Mouse (Mus musculus) right cerebral cortex, postnatal 25 days (tissue): ENCODE measurements around the gene Kcnj11.
A peak's percentile ranks its signal among the peaks of the same experiment; 100 is the strongest.

Experiments
- DNase-seq: peaks from one replicate; pipeline ENCODE4 v3.0.0; 2022

The Kcnj11 gene

DNA sequence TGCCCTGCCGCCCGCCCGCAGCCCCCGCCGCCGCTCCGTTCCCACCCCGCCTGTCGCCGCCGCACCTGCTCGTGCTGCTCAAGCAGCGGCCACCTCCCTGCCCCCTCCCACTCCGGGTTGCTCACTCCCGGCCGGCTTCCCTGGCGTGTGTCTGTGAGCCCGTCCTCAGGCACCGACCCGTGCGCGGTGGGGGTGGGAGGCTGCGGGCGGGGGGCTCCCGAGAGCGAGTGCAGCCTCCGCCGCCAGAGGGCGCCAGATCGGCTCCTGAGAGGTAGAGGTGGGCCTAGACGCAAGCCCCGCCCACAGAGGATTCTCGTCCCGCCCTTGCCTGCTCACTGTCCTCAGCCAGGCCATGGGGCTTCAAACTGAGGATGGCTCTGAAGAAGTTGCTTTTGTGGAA, at the start of gene Kcnj11:
Gene Kcnj11, minus strand, starts transcription at position 202 of the 400 bp plus-strand sequence.
- DNase-seq: peak; percentile 81

DNA sequence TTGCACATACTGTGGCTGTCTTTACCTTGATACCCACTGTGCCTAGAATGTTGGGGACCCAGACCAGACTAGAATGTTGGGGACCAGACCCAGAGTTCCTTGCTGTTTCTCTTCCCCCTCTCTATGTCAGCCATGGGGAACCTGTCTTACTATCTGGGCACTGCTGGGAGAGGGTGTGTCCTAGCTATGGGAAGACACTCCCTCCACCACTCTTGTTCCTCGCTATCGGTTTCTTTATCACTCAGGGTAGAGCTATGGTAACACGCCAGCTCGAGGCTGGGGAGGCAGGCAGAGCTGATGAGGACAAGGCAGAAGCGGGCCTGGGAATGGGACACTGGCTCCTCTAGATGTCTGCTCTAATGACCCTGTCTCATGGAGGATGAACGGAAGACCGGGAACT, 46.9 kb upstream of the Kcnj11 start:
- DNase-seq: no peak

DNA sequence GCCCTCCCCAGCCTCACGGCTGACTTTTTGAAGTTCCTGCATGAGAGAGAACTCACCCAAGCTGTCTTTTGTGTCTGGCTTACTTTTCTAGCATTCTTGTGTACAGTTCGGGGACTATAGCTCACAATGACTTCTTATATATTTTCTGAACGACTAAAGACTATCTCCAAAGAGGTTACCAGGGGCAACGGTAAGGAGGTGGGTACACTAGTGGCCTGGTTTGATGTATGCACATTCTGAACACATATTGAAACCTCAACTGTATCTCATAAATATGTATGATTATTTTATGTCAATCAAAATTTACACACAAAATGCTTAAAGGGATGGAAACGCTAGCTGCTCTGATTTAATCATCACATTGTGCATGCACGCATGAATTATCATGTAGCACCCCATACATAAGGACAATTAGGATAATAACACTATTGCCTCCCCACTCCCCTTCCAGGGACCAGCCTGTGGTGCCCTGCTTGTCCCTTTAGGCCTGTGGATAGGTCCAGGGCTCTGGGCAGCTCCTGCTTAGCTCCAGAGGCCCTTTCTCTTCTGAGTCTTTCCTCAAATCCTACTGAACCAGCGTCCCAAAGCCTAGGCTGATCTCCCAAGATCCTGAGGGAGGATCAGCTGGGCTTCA, 46.2 kb upstream of the Kcnj11 start:
- DNase-seq: no peak

DNA sequence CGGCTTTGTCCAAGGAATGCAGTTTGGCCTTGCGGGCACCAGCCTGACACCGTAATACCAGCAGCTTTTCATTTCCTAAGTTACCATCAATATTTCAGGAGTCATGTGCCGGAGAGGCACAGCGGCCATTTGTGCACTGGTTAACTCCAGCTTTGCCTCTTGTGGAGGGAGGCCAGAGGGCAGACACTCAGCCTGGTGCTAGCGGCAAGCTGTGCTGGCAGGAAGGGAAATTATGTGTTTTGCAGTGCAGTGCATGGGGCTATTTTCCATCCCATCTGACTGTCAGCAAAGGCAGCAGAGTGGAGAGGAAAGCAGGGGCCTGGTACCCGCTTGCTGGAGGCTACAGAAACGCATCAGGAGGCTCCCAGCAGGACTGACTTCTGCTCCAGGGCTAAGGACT, 43.5 kb upstream of the Kcnj11 start:
- DNase-seq: no peak

DNA sequence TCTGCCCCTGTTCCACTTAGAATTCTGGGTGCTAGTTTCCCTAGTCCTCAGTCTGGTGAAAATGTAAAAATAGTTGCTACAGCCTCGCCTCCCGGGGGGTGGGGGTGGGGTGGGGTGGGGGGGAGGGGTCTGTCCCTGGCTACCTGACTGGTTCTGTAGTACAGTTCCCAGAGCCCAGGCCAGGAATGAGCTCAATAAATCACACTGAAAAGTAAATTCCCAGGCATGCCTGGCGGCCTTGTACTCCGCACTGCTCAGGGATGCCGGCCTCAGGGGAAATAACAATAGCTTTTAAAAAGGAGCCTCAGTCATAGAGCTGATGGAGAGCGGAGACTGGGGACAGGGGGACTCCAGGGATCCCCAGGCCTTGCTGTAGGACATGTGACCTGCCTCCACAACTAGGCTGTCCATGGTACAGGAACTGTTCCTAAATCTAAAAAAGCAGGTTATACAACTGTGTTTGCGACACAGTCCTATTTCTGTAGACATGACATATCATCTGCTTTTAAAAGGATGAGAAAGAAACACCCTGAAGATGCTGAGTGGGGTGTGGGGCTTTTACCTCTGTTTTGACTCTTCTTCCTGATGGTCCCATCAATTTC, 37.9 kb upstream of the Kcnj11 start:
- DNase-seq: peak; percentile 36

DNA sequence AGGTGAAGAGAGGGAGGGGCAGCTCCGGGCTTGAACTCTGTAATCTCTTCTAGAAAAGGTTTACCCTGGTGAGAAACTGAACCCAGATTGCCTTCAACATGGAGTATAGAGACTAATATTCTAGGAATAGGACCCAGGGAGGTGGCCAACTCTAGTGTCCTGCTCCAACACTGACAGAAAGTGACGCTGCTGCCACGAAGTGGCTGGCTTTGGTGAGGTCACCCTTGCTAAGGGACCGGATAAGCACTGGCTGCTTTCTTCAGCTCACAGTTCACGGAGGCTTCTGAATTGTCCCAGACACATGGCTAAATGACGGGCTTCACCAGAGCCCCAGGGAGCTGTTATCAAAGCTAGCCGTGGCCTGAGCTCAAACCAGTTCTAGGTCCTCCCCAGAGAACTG, 33.3 kb upstream of the Kcnj11 start:
- DNase-seq: no peak

DNA sequence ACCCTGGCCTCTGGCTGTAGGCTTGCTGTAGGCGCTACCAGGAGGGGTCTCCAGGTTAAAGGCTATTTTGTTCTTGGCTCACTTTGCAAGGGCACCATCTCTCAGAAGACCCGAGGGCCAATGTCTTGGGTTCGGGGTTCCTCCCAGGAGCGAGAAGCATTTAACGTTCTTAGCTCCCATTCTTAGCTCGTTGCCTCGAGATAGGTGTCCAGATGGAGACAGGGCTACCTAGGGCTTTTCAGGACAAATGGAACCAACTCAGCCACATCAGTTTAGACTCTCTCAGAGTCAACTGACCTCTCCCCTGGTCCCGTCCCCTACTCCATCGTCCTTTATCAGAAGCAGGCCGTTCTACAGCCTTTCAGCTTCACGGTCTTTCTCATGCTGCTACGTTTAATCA, 31.7 kb upstream of the Kcnj11 start:
- no peak for DNase-seq

DNA sequence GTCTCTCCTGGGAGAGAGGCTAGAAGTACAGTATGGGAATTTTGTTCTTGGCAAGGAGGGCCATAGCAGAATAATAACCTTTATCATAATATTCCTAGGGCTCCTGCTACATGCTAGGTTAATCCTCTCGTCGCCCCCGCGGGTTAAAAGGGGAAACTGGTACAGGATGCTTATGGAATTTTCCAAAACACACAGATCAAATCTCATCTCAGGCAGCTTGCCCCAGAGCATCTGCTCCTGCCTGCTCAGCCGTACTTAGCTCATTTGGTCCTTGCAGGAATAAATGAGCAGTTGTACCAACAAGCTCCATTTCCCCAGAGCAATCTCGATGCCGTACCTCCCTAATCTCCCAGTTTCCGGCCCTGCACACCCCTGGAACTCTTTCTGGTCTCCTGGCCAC, 31.2 kb upstream of the Kcnj11 start:
- DNase-seq: peak; percentile 42

DNA sequence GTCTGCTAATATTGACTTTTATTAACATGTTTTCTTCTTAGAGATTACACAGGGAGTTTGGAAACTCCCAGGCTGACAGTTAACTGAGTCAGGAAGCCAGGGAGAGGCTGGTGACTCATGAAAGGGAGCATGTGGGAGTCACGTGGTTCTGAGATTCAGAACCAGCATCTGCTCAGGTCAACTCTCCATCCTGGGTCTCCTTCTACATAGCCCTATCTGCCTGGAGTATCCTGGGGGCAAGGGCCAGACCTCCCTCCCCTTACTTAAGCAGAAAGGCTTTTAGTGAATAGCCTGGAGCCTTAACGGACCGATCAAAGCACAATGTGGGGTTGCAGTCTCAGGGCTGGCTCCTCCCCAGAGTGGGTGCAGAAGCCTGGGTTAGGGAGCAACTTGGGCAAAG, 30.7 kb upstream of the Kcnj11 start:
- DNase-seq: peak; percentile 35

DNA sequence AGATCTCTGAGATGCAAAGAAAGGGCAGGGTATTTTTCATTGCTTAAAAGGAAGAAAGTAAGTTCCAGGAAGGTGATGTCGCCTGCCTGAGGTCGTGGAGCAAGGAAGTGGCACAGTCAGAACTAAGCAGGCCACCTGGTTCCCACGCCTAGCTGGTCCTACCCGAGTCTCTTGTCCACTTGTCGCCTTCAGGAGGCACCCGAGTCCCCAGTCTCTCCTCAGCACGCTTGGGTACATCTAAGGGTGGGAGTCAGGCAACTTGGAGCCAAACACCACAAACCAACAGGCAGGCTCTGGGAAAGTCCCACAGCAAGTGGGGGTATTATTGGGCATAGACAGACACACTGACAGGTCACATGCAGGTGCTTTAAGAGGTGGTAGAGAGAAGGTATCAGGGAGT, 30.2 kb upstream of the Kcnj11 start:
- DNase-seq: no peak

DNA sequence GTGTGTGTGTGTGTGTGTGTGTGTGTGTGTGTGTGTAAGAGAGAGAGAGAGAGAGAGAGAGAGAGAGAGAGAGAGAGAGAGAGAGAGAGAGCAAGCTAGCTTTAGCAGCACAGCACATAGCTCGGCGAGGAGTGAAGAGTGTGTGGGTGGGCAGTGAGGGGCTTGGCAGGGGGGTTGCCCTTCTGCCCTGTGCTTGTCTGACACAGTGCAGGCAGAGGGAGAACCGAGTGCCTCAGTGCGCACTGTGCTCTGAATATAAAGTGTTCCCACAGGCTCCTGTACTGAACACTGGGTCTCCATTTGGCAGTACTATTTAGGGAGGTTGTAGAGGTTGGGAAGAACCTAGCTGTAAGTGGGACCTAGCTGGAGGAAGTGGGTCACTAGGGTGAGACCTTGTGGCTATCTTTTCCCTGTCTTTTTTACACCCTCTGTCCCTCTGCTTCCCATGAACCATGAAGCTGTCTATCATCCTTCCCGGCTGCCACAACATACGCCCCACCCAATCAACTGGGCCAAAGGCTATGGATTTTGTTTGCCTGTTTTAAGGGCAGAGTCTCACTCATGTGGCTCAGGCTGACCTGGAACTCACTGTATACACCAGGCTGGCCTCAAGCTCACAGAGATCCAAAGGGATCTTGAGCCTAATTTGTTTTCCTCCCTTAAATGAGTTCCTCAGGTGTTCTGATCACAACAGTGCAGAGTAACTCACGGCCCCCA, 29.1 kb upstream of the Kcnj11 start:
- DNase-seq: no peak

DNA sequence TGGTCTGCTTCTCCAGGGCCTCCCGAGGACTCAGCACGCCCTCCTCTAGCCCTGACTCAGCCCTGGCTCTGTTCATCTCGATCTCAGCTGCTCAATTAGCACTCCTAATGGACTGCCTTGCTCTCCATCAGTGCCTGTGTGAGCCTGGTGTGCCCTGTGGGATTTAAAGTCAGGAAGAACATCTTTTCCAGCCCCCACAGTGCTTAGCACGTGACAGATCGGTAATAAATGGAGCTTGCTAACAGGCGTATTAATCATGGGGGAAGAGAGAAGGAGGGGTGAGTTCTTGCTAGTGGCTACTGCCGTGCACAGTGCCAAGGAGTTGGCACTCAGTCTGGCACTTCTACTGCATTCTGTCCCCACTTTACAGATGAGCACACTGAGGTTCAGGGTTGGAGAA, 27.6 kb upstream of the Kcnj11 start:
- DNase-seq: no peak

DNA sequence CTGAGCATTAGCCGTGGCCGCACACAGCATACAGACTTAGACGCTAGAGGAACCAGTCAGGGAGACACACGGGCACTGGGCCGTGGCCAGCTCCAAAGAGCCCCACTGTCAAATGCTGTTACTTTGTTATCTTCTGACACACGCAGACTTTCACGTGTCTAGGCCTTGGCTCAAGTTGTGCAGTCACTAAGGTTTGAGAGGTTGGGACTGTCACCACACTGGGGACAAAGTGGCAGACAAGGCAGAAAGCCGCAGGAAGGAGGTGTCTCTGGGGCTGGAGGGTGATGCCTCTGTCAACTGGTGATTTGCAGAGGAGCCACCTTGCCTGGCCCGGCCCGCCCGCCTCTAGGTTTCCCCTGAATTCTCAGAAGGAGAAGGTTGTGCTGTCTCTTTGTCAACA, 24.8 kb upstream of the Kcnj11 start:
- no peak for DNase-seq

DNA sequence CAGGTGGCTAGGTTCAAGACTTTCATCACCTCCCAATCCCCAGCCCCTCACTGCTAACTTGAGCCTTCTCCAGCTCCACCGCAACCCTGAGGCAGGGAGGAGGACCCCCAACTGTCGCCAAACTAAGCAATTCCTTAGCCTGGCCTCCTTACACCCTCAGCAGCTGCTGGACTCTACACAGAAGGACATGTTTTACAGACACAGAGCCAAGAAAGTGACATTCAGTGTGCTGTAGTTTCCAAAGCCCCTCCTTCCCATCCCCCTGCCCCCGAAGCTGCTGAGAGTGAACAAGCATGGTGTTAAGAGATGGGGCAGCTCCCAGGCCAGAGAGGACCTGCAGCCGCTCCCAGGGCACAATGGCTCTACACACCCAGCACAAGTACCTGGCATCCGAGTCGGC, 23.9 kb upstream of the Kcnj11 start:
- DNase-seq: no peak

DNA sequence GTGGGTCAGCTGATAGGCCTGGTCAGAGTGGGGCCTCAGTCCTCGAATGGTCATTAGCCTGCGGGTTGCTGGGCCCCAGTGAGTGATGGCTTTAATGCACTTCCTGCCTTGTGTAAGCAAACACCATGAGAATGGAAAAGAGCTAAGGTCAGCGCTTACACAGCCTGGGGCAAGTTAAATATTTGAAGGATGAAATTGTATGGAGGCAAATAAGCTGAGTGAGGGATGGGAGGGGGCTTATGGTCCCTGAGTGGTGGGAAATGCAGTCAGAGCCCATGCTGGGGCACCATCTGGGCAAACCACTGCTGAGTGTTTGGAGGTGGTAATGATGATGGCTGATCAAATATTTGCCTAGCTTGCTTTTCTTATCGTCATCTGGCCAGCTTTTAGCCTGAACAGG, 22.4 kb upstream of the Kcnj11 start:
- no peak for DNase-seq

DNA sequence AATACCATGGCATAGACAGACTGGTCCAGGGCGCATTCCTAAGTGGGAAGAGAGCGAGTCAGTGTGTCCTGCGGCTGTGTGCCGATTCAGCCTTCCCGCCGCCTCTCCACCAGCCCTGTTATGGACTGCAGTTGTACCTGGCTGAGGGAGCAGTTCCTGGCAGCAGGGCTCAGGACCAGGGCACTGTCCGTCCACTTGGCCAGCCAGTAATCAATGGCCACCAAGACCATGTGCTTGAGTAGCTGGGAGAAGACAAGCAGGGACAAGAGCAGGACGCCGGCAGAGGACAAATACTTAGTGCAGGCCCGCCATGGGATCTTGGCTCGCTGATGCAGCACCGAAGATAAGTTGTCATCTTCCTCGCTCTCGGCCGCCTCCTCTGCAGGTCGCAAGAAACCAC, 16.5 kb upstream of the Kcnj11 start:
- DNase-seq: no peak

DNA sequence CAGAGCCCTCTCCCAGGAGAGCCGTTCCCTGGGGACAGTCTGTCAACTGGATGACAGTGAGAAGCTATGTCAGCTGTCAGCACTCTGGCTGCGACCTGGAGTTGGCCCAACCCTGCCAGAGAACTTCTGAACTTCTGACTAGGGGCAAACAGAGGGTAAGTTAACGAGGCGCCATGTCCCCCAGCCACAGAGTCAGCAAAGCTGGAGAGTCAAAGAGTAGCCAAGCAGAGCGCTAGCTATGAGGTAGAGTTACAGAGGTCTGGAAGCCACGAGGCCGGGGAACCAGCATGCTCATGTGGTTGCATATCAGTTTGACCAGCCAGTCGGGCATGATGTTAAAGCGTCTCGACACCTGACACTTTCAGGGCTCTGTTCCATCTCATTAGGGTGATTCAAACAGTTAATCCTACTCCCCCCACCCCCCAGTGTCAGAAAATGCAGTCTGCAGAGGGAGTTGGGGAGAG, 15.6 kb upstream of the Kcnj11 start:
- DNase-seq: no peak

DNA sequence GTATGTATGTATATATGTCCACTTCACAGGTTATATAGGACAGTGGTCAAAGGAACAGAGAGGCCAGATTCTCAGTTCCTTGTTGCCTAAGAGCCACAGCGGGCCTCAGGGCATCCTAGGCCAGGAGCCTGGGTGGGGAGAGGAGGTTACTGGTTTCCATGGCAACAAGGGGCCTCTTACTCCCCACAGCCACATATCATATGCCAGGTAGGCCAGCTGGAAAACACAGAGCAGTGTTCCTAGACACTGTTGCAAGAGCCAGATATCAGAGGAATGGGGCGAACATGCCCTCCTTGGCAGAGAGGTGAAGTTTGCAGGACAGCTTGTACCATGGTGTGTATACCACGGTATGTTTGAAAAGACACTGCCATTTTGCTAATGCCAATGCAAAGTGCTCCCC, 12.9 kb upstream of the Kcnj11 start:
- no peak for DNase-seq

DNA sequence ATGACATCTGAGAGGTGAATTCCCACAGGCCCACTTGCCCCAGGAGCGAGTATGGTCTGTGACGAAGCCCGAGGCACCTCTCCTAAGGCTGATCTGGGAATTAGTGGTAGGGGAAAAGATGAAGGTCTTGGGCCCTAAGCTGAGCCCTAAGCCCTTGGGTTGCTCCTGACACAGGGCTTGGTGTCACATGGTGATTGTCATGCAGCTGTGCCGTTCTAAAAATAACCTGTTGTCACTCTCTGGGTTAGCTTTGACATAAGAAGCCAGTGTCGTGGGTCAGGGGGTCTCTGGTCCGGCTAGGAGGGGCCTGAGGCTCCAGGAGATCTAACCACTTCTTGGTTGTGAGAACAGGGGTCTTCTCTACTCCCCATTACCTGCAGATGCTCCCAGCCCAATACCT, 11.4 kb upstream of the Kcnj11 start:
- no peak for DNase-seq

DNA sequence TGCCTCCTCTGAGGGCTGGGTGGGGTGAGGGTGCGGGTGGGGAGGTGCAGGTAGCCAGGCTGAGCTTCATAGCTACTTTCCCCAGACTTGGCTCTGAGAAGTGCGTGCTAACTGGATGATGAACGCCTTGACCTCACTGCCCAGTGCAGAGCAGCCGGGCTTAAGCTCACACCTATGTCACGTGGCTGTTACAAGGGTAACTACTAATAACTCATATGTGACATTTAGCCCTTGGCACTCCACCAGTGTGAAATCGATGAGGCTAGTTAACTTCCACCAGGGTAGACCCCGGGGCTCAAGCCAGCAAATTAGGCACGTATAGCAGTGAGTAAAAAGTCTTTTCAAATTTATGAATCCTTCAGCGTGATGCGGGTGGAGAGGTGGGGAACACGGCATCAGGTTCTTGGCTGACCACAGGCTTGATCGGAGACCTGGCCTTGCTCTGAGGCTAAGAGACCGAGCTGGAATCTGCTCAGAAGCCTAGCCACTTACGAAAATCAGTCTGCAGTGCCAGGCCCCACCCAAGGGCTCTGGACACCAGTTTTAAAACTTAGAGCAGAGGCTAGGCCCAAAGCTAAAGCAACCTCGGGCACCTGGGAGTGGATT, 10.8 kb upstream of the Kcnj11 start:
- no peak for DNase-seq

DNA sequence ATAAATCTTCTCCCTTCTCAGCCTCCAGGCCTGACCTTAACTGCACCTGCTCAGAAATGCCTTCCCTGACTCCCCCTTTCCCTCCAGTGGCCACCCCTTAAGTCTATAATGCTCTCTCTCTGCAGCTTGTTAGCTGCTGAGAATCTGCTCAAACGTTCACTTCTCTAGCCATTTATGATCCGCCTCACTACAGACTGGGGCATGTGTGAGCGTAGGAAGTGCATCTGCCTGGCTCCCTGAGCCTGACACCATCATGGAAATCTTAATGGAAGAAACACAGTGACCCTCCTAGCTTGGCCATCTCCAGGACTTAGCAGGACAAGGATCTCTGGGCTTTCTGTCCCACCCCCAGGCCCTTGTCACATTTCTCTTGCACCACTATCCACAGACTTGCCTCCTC, 9.5 kb upstream of the Kcnj11 start:
- no peak for DNase-seq

DNA sequence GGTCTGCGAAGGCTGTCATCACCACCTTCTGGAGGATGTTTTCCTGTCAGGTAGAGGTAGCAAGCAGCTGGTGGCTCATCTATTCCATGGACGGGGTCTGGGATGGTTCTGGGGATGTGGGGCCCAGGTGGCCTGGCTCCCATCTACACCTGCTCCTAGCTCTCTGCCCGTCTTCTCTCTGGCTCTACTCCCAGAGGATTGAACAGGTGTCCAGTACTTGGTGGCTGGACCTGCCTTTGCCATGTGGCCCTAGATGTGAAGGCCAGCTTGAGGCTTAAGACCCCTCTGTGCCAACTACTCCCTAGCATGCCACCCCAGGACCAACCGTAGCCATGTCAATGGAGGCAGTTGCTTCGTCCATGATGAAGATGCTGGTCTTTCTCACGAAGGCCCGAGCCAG, 4.9 kb upstream of the Kcnj11 start:
- DNase-seq: no peak

DNA sequence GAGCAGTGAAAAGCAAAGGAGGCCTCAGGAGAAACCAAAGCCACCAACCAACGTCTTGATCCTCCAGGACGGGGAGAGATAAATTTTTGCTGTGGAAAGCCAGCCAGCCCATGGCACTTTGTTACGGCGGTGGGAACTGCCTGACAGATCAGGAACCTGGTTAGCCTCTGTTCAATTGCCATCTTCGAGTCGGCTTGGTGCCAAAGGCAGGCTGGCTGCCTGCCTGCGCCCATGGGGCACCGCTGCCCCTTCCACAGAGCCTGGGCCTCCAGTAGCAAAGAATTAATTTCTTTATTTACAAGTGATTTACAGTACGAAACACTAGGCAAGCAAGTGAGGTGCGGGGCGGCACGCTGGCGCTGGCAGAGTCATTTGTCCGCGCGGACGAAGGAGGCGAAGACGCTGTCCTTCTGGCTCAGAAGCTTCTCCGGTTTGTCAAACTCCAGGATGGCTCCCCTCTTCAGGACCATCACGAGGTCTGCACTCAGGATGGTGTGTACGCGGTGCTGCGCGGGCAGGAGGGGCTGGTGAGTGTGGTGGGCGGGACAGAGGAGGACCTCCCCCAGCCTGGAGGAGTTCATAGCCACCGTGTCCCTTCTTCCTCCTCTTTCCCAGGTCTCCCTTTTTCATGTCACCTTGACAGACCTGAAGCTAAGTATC, 3.8 kb upstream of the Kcnj11 start:
- no peak for DNase-seq

DNA sequence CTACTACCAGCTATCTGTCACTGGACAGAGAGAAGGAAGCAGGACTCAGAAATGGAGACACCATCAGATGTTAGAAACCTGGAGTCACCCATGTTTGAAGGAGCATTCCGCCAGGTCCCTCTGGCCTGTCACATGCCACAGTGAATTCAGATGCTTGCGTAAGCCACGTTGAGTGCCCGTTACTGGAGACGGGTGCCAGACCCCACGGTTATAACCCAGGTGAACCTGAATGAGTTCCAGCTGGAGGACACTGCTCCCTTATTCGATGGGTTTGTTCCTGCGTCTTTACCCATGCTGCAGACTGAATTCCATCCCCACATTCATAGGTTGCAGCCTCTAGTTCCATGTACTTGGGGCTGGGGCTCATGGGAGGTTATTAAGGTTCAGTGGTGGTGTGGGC, 3.2 kb upstream of the Kcnj11 start:
- no peak for DNase-seq
